Mouse (Mus musculus) ES-CJ7 (cell line): ENCODE results near the gene Rcn1.

Source experiments
- DNase-seq: peaks from one replicate; pipeline ENCODE4 v3.0.0; 2011; ENCODE audit warnings: low read depth, low spot score

The Rcn1 gene

GRCm38 (mm10) chr2:105396066-105396465 lies 3.1 kb downstream of the Rcn1 start:
- peak; percentile 78 for DNase-seq

GRCm38 (mm10) chr2:105394375-105394774 lies 4.7 kb downstream of the Rcn1 start:
- DNase-seq, result no peak

- no peak for DNase-seq
These were observed 6.6 kb downstream of the Rcn1 start for GRCm38 (mm10) chr2:105392514-105392913.

- no peak for DNase-seq
These were observed 7.7 kb downstream of the Rcn1 start for GRCm38 (mm10) chr2:105391414-105391784.

- DNase-seq, result no peak
These were observed 8.3 kb downstream of the Rcn1 start for GRCm38 (mm10) chr2:105390653-105391413.

GRCm38 (mm10) chr2:105389007-105389890 lies 9.9 kb downstream of the Rcn1 start:
- DNase-seq, result no peak

GRCm38 (mm10) chr2:105386418-105386817 lies 12.7 kb downstream of the Rcn1 start:
- no peak for DNase-seq

- DNase-seq, result no peak
These were observed 14.1 kb downstream of the Rcn1 start for GRCm38 (mm10) chr2:105384998-105385397.

GRCm38 (mm10) chr2:105383063-105383462 lies 16.1 kb downstream of the Rcn1 start:
- no peak for DNase-seq

- DNase-seq, result no peak
These were observed 18.3 kb downstream of the Rcn1 start for GRCm38 (mm10) chr2:105380757-105381319.

- DNase-seq, result no peak
These were observed 19.4 kb downstream of the Rcn1 start for GRCm38 (mm10) chr2:105379682-105380081.

GRCm38 (mm10) chr2:105375705-105376104 lies 23.4 kb downstream of the Rcn1 start:
- DNase-seq, result no peak

- no peak for DNase-seq
These were observed 23.9 kb downstream of the Rcn1 start for GRCm38 (mm10) chr2:105375261-105375660.

- no peak for DNase-seq
These were observed 25.5 kb downstream of the Rcn1 start for GRCm38 (mm10) chr2:105373658-105374057.

- no peak for DNase-seq
These were observed 26.4 kb downstream of the Rcn1 start for GRCm38 (mm10) chr2:105372727-105373126.

- no peak for DNase-seq
These were observed 27.0 kb downstream of the Rcn1 start for GRCm38 (mm10) chr2:105372156-105372555.

- DNase-seq, result no peak
These were observed 28.4 kb downstream of the Rcn1 start for GRCm38 (mm10) chr2:105370698-105371097.

- DNase-seq, result peak; percentile 42
These were observed 28.9 kb downstream of the Rcn1 start for GRCm38 (mm10) chr2:105370240-105370639.

GRCm38 (mm10) chr2:105367623-105368022 lies 31.5 kb downstream of the Rcn1 start:
- peak; percentile 22 for DNase-seq

GRCm38 (mm10) chr2:105358040-105358439 lies 41.1 kb downstream of the Rcn1 start:
- DNase-seq, result no peak

- DNase-seq, result no peak
These were observed 42.3 kb downstream of the Rcn1 start for GRCm38 (mm10) chr2:105356791-105357190.

- DNase-seq, result no peak
These were observed 50.2 kb downstream of the Rcn1 start for GRCm38 (mm10) chr2:105348886-105349285.
